Mouse (Mus musculus) heart, adult 2 months (tissue): ENCODE data around the gene Dock6. TPM values are rescaled to one million over a fixed set of nuclear protein-coding genes. Genes with fewer than 3 reads are reported as not detected.
"Not testable (repeated sequence)": the region's sequence is repeated elsewhere in the genome, so short reads cannot be mapped to it uniquely, and the experiment has no call there.

ENCODE experiments used
- DNase-seq, 2 experiments: peaks; one replicate each; pipeline ENCODE4 v3.0.0; 2021
- H3K27ac ChIP-seq: fragments of 200-600 bp; 2 replicates; pipeline ENCODE4 v1.8.1; 2022
- H3K27me3 ChIP-seq: fragments of 200-500 bp; 2 replicates; pipeline ENCODE4 v1.6.1; 2012; ENCODE audit warnings: mild to moderate bottlenecking, low read length, inconsistent platforms, mixed read lengths; ENCODE audit not compliant: control insufficient read depth, insufficient read depth
- H3K36me3 ChIP-seq: fragments of 200-500 bp; 2 replicates; pipeline ENCODE4 v1.6.1; 2012; ENCODE audit warnings: low read length, inconsistent platforms; ENCODE audit not compliant: control insufficient read depth, insufficient read depth
- H3K4me1 ChIP-seq: fragments of 200-500 bp; 2 replicates; pipeline ENCODE4 v1.6.1; 2011; ENCODE audit warnings: low read length; ENCODE audit not compliant: control insufficient read depth, insufficient read depth
- H3K4me3 ChIP-seq: fragments of 200-600 bp; 2 replicates; pipeline ENCODE4 v1.8.1; 2022
- H3K79me2 ChIP-seq: fragments of 200-500 bp; replicated peaks from 2 replicates; pipeline ENCODE4 v1.6.1; 2012; ENCODE audit warnings: mild to moderate bottlenecking, inconsistent platforms, low read length, moderate library complexity, mixed read lengths; ENCODE audit not compliant: control insufficient read depth, insufficient read depth
- H3K9ac ChIP-seq: fragments of 200-500 bp; 2 replicates; pipeline ENCODE4 v1.6.1; 2012; ENCODE audit warnings: low read depth, mild to moderate bottlenecking, control low read depth, inconsistent platforms, low read length, mixed read lengths
- CTCF ChIP-seq: fragments of 200-600 bp; IDR thresholded peaks from 2 replicates; pipeline ENCODE4 v1.8.1; 2022; ENCODE audit warnings: antibody characterized with exemption, mild to moderate bottlenecking, moderate library complexity
- EP300 ChIP-seq: fragments of 200-500 bp; IDR thresholded peaks from 2 replicates; pipeline ENCODE4 v1.6.1; 2011; ENCODE audit warnings: low read depth, low read length, control low read depth; ENCODE audit not compliant: insufficient read depth
- POLR2A ChIP-seq: fragments of 200-500 bp; IDR thresholded peaks from 2 replicates; pipeline ENCODE4 v1.6.1; 2011; ENCODE audit warnings: mild to moderate bottlenecking, low read depth, low read length, control low read depth; ENCODE audit not compliant: insufficient read depth
- WGBS: fragments of 180-500 bp; shearing (Covaris S2); methylation state at CpG from one replicate; pipeline ENCODE4 v1.1.7; 2018; 5-methylcytosine and 5-hydroxymethylcytosine counted together
- intact Hi-C: fragments of 180-260 bp; cut with DNase I; formaldehyde crosslinking; loops from one replicate; pipeline ENCODE4 v1.15.1; 2025
- polyA plus RNA-seq: library from polyadenylated mRNA; depleted of rRNA; stranded (reverse); fragments of >200 nt; gene quantifications from 2 replicates; pipeline ENCODE4 v1.2.3, GENCODE M21; 2012
- total RNA-seq, 2 experiments: library from RNA; stranded (reverse); gene quantifications; 2 replicates each; pipeline ENCODE4 v1.2.3; 2021

Gene Dock6
- total and polyA plus RNA-seq, 3 experiments, result 25.9 to 87.9 (median 33.8) TPM

DNA sequence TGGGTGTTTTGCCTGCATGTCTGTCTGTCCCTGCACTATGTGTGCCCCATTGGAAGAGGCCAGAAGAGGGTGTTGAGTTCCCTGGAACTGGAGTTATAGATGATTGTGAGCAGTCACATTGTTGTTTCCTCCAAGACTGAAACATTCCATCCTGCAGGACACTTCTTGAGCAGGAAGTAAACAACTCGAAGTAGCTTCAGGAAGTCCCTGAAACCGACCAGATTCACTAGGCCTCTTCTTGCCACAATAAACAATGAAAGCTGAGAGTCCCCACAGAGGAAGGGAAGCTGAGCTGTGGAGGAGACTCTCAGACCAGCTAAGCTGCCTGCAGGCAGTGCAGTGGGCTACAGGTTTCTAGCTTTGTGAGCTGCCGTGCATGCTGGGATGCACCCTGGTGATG, 74.7 kb downstream of the Dock6 start:
- H3K9ac ChIP-seq, result no peak overlapping the region
- intact Hi-C loops, result no loop called here
- no peak for TF ChIP-seq EP300
- TF ChIP-seq POLR2A, result no peak
- TF ChIP-seq CTCF, result no peak

DNA sequence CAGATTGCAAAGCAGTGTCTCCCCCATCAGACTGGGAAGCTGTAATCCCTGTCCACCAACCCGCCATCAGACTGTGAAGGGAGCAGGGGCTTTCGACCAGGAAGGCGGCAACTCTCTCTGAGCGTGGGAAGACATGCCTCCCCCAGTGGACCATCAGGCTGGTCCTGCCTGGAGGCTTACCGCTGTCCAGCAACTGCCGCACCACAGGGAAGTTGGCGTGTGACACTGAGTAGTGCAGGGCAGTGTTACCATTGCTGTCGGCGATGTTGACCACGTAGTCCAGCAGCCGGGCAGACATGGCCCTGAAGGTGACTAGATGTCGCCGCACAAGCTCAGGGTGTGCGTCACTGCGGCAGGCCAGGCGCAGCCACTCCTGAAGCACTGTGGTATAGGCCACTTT, 78.1 kb downstream of the Dock6 start:
- Histone ChIP-seq H3K4me1 (peaks cover 5% of the 10 kb centered on the region), H3K27me3 (no peaks in the 10 kb centered on the region), H3K36me3 (peaks cover 1% of the 10 kb centered on the region), H3K4me3 (no peak overlapping the region), H3K79me2 (no peaks in the 10 kb centered on the region), H3K9ac (no peak overlapping the region), H3K27ac (no peak overlapping the region)
- 90% methylated on average over 16 of the region's 16 CpGs for WGBS
- intact Hi-C loops, result no loop called here
- TF ChIP-seq POLR2A (no peak), CTCF (no peak), EP300 (no peak)
- no peak for DNase-seq

More for the DNA sequence above, 74.7 kb downstream of the Dock6 start:
- no peak overlapping the region for H3K4me3 ChIP-seq
- no peaks in the 10 kb centered on the region for H3K79me2 ChIP-seq
- 78% methylated on average over 3 of the region's 3 CpGs for WGBS
- H3K36me3 ChIP-seq, result no peaks in the 10 kb centered on the region; the same call in 1 of the 2 replicates
- H3K27ac ChIP-seq, result no peak overlapping the region
- no peak for DNase-seq
- no peaks in the 10 kb centered on the region for H3K27me3 ChIP-seq
- H3K4me1 ChIP-seq, result peaks cover 1% of the 10 kb centered on the region; the same call in 1 of the 2 replicates

DNA sequence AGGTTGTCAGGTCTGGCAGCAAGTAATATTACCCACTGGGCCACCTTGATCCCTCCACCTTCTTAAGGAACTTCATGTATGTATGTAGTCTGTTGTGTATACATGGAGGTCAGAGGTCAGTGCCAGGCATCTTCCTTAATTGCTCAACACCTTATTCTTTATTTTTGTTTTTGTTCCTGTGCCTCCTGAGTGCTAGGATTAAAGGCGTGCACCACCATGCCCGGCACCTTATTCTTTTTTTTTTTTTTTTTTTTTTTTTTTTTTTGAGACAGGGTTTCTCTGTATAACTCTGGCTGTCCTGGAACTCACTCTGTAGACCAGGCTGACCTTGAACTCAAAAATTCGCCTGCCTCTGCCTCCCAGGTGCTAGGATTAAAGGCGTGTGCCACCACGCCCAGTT, 79.0 kb downstream of the Dock6 start:
- peaks cover 12% of the 10 kb centered on the region for H3K4me1 ChIP-seq
- H3K79me2 ChIP-seq, H3K9ac ChIP-seq, DNase-seq, H3K27me3 ChIP-seq, H3K36me3 ChIP-seq, H3K4me3 ChIP-seq, intact Hi-C loops, H3K27ac ChIP-seq: not testable (repeated sequence)
- WGBS, result 83% methylated on average over 5 of the region's 5 CpGs

DNA sequence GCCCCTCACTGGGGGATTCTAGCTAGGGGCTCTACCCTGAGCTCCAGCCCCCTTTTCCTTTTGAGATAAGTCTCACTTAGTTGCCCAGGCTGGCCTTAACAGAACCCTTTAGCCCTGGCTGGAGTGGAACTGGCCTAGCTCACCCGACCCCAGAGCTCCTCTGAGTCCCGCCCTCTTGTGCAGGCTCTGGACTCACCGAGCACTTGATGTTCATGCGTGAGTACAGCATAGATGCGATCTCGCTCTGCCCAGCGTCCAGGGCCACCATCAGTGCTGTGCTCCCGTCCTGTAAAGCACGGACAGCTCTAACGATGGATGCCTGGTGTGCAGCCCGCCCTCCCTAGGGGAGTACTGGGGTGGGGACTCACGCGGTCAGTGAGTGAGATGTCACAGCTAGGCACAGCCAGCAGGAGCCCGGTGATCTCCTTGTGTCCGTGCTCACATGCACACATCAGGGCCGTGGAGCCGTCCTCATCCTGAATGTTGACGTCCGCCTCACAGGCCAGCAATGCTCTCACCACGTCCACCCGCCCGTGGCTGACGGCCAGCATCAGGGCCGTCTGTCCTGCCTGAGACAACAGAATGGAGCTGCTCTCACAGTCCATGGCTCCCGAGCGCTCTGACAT, 82.8 kb downstream of the Dock6 start:
- H3K27ac ChIP-seq, result peak overlapping the region; percentile 61
- no peak overlapping the region for H3K4me3 ChIP-seq
- H3K4me1 ChIP-seq, result peaks cover 20% of the 10 kb centered on the region
- peak overlapping the region; percentile 35 for H3K9ac ChIP-seq
- H3K36me3 ChIP-seq, result peaks cover 19% of the 10 kb centered on the region
- intact Hi-C loops, result loop anchor here (2.0 kb wide), 1 partner anchor 15 kb away; no protein-coding TSS in a partner anchor
- no peaks in the 10 kb centered on the region for H3K27me3 ChIP-seq
- DNase-seq, result peak; percentile 69 to 78
- WGBS, result 49% methylated on average over 26 of the region's 26 CpGs
- no peaks in the 10 kb centered on the region for H3K79me2 ChIP-seq
- TF ChIP-seq EP300, result 0 out of 2 replicates have a peak, but pooled peaks have one; percentile 45
- TF ChIP-seq CTCF, result no peak

DNA sequence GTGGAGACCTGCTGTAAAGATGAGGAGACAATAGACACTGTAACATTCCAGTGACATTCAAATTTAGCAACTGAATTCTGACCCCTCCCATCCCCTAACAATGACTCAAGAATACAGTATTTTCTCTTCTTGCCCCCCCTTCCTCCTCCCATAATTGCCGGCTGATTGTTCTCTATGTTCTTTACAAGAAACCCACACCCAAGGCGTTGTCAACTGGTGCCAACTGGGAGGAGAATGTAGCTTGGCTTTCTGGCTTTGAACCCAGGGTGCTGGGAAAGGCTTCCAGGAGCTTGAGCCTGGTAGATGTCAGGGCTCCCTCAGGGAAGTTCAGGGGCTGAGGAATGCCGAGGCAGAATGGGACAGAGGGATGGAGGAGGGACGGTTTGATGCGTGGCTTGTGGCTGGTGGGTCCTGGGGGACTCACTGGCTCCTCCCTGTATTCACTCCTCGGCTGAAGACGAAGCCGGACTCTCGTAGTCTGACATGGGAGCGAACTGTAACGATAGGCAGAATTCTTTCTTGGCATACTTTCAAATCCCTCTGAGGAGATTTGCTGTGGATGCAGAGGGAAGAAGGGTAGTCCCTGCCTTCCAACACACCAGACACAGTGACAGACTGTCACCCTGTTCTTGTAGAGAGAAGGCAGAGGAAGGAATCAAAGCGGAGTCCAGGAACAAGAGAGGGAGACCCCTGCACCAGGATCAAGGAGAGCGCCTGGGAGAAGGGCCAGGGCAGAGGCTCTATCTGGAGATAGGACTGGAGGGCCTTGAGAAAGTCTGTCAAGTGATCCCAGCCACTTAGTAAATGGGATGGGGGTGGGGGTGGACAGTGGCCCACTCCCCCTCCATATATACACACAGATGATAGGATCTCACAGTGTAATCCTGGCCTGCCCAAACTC, 83.7 kb downstream of the Dock6 start:
- Histone ChIP-seq H3K9ac (peak overlapping the region; percentile 32), H3K27me3 (no peaks in the 10 kb centered on the region), H3K79me2 (no peaks in the 10 kb centered on the region), H3K4me3 (no peak overlapping the region), H3K27ac (peak overlapping the region; percentile 61), H3K36me3 (peaks cover 19% of the 10 kb centered on the region), H3K4me1 (peaks cover 20% of the 10 kb centered on the region)
- 19% methylated on average over 13 of the region's 13 CpGs for WGBS
- peak; percentile 66 to 67 for DNase-seq
- intact Hi-C loops, result loop anchor here (2.0 kb wide), 1 partner anchor 16 kb away; no protein-coding TSS in a partner anchor
- TF ChIP-seq CTCF (no peak), POLR2A (no peak), EP300 (no peak)

DNA sequence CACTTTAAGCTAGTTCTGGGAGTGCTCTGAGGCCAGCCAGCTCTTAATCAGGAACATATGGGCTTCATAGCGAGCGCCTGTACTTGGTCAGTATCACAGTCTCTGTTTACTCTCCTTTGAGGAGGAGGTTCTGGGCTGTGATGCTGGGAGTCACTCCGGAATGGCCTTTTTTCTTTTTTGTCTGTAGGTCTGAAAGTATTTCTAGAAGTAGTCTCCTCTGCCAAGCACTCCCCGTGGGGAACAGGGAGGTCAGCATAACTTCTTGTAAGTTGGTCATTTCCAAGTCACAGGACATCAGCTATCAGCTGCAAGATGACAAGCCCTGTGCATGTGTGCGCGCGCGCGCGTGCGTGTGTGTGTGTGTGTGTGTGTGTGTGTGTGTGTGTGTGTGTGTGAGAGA, 84.5 kb downstream of the Dock6 start:
- Histone ChIP-seq H3K79me2 (no peaks in the 10 kb centered on the region), H3K27ac (peak overlapping the region; percentile 69), H3K27me3 (no peaks in the 10 kb centered on the region), H3K9ac (no peak overlapping the region), H3K36me3 (peaks cover 19% of the 10 kb centered on the region), H3K4me1 (peaks cover 20% of the 10 kb centered on the region), H3K4me3 (no peak overlapping the region)
- intact Hi-C loops, result loop anchor here (2.0 kb wide), 1 partner anchor 17 kb away; no protein-coding TSS in a partner anchor
- TF ChIP-seq EP300 (peak; percentile 92), CTCF (no peak), POLR2A (0 out of 2 replicates have a peak, but pooled peaks have one; percentile 19)
- peak; percentile 66 to 79 for DNase-seq
- 64% methylated on average over 11 of the region's 11 CpGs for WGBS
